Mouse (Mus musculus) heart, embryonic 15.5 days (tissue): ENCODE data around the gene Aoc2. TPM values are rescaled to one million over a fixed set of nuclear protein-coding genes. Genes with fewer than 3 reads are reported as not detected.
A peak's percentile ranks its signal among the peaks of the same experiment; 100 is the strongest.
"Not testable (repeated sequence)": the region's sequence is repeated elsewhere in the genome, so short reads cannot be mapped to it uniquely, and the experiment has no call there.

Source experiments
- ATAC-seq: fragments of 200-750 bp; cut with Nextera tagmentation; replicated peaks from 2 replicates; pipeline ENCODE4 v1.8.0; 2017; ENCODE audit warnings: low read depth, moderate TSS enrichment; ENCODE audit not compliant: insufficient number of reproducible peaks, insufficient read depth, low FRiP score
- H3K27ac ChIP-seq: fragments of 300-500 bp; sonication (generic); 2 replicates; pipeline ENCODE4 v1.5.1; 2015; ENCODE audit warnings: mild to moderate bottlenecking, inconsistent platforms
- H3K27me3 ChIP-seq: fragments of 300-500 bp; sonication (generic); 2 replicates; pipeline ENCODE4 v1.6.1; 2015; ENCODE audit warnings: inconsistent platforms
- H3K36me3 ChIP-seq: fragments of 300-500 bp; sonication (generic); 2 replicates; pipeline ENCODE4 v1.6.1; 2015; ENCODE audit warnings: mild to moderate bottlenecking, inconsistent platforms
- H3K4me1 ChIP-seq: fragments of 300-500 bp; sonication (generic); replicated peaks from 2 replicates; pipeline ENCODE4 v1.6.1; 2015; ENCODE audit warnings: inconsistent platforms
- H3K4me2 ChIP-seq: fragments of 300-500 bp; sonication (generic); 2 replicates; pipeline ENCODE4 v1.6.1; 2015; ENCODE audit warnings: inconsistent platforms, mild to moderate bottlenecking, moderate library complexity
- H3K4me3 ChIP-seq: fragments of 300-500 bp; sonication (generic); 2 replicates; pipeline ENCODE4 v1.5.1; 2015; ENCODE audit warnings: mild to moderate bottlenecking, inconsistent platforms
- H3K9ac ChIP-seq: fragments of 300-500 bp; sonication (generic); 2 replicates; pipeline ENCODE4 v1.6.1; 2015; ENCODE audit warnings: mild to moderate bottlenecking, inconsistent platforms
- H3K9me3 ChIP-seq: fragments of 300-500 bp; sonication (generic); replicated peaks from 2 replicates; pipeline ENCODE4 v1.6.1; 2016; ENCODE audit warnings: inconsistent platforms
- WGBS: fragments of 180-500 bp; shearing (Covaris S2); methylation state at CpG from one replicate; pipeline ENCODE4 v1.1.7; 2015; ENCODE audit warnings: mixed read lengths; 5-methylcytosine and 5-hydroxymethylcytosine counted together
- microRNA-seq: library from miRNA; unstranded; fragments of <30 nt; microRNA quantifications from one replicate; pipeline ENCODE4, GENCODE M21; 2016
- polyA plus RNA-seq: library from polyadenylated mRNA; unstranded; fragments of >200 nt; fragmentation: Nextera tagmentation; extraction: Ambion mirVana; gene quantifications from 2 replicates; pipeline ENCODE4 v1.2.1, GENCODE M21; 2015

The Aoc2 gene
- polyA plus RNA-seq, 1 experiment from 2014 or later, result 0.43 TPM

- no peak for ATAC-seq
- no peak overlapping the region for H3K9ac ChIP-seq
- WGBS, result 74% methylated on average over 3 of the region's 3 CpGs
- no peaks in the 10 kb centered on the region for H3K9me3 ChIP-seq
- H3K27me3 ChIP-seq, result no peaks in the 10 kb centered on the region
- H3K4me2 ChIP-seq, result no peak overlapping the region
- no peak overlapping the region for H3K27ac ChIP-seq
- H3K4me1 ChIP-seq, result peaks cover 17% of the 10 kb centered on the region
- no peaks in the 10 kb centered on the region for H3K36me3 ChIP-seq
- H3K4me3 ChIP-seq, result no peak overlapping the region
These were observed 32.8 kb downstream of the Aoc2 start for GRCm38 (mm10) chr11:101357505-101358182.

GRCm38 (mm10) chr11:101359776-101360175, 34.9 kb downstream of the Aoc2 start:
- H3K27me3 ChIP-seq, result no peaks in the 10 kb centered on the region
- no peak overlapping the region for H3K4me3 ChIP-seq
- ATAC-seq, result no peak
- no peak overlapping the region for H3K4me2 ChIP-seq
- peak overlapping the region; percentile 70 for H3K27ac ChIP-seq
- 61% methylated on average over 9 of the region's 9 CpGs for WGBS
- H3K36me3 ChIP-seq, result no peaks in the 10 kb centered on the region
- peaks cover 20% of the 10 kb centered on the region for H3K4me1 ChIP-seq
- H3K9ac ChIP-seq, result no peak overlapping the region
- H3K9me3 ChIP-seq, result no peaks in the 10 kb centered on the region

GRCm38 (mm10) chr11:101360651-101361113, 35.8 kb downstream of the Aoc2 start:
- ATAC-seq, result no peak
- Histone ChIP-seq H3K9ac (no peak overlapping the region), H3K9me3 (no peaks in the 10 kb centered on the region), H3K4me3 (no peak overlapping the region), H3K4me1 (peaks cover 20% of the 10 kb centered on the region), H3K27ac (peak overlapping the region; percentile 70), H3K4me2 (no peak overlapping the region), H3K27me3 (no peaks in the 10 kb centered on the region), H3K36me3 (no peaks in the 10 kb centered on the region)
- WGBS, result 28% methylated on average over 3 of the region's 3 CpGs

- Histone ChIP-seq H3K4me2 (no peak overlapping the region), H3K27ac (no peak overlapping the region), H3K36me3 (no peaks in the 10 kb centered on the region), H3K9me3 (no peaks in the 10 kb centered on the region), H3K9ac (no peak overlapping the region), H3K4me1 (peaks cover 20% of the 10 kb centered on the region), H3K4me3 (no peak overlapping the region), H3K27me3 (no peaks in the 10 kb centered on the region)
- ATAC-seq, result no peak
- 22% methylated on average over 5 of the region's 5 CpGs for WGBS
These were observed 39.7 kb downstream of the Aoc2 start for GRCm38 (mm10) chr11:101364531-101364931.

- Histone ChIP-seq H3K9me3 (no peaks in the 10 kb centered on the region), H3K27ac (no peak within 1 kb of the TSS), H3K4me2 (no peak within 1 kb of the TSS), H3K4me3 (no peak within 1 kb of the TSS), H3K27me3 (no peaks in the 10 kb centered on the region), H3K9ac (no peak within 1 kb of the TSS), H3K36me3 (no peaks in the 10 kb centered on the region), H3K4me1 (peaks cover 3% of the 10 kb centered on the region)
- WGBS, result 83% methylated on average over 8 of the region's 8 CpGs
- no peak for ATAC-seq
These were observed 42.6 kb downstream of the Aoc2 start, which contains the start of gene G6pc for GRCm38 (mm10) chr11:101367326-101367935. Gene G6pc, plus strand, starts transcription at chr11:101367561.

GRCm38 (mm10) chr11:101370141-101370540, 45.3 kb downstream of the Aoc2 start:
- Histone ChIP-seq H3K9me3 (no peaks in the 10 kb centered on the region), H3K4me3 (no peak overlapping the region), H3K36me3 (no peaks in the 10 kb centered on the region), H3K4me2 (no peak overlapping the region), H3K27me3 (no peaks in the 10 kb centered on the region), H3K4me1 (no peaks in the 10 kb centered on the region), H3K27ac (no peak overlapping the region), H3K9ac (no peak overlapping the region)
- WGBS, result 66% methylated on average over 5 of the region's 5 CpGs
- no peak for ATAC-seq

GRCm38 (mm10) chr11:101374421-101374938, 49.6 kb downstream of the Aoc2 start:
- H3K27me3 ChIP-seq, result no peaks in the 10 kb centered on the region
- no peaks in the 10 kb centered on the region for H3K36me3 ChIP-seq
- WGBS, result 59% methylated on average over 7 of the region's 7 CpGs
- H3K27ac ChIP-seq, result no peak overlapping the region
- no peak overlapping the region for H3K4me2 ChIP-seq
- H3K9me3 ChIP-seq, result no peaks in the 10 kb centered on the region
- H3K4me1 ChIP-seq, result no peaks in the 10 kb centered on the region
- H3K4me3 ChIP-seq, result no peak overlapping the region
- ATAC-seq, result no peak
- no peak overlapping the region for H3K9ac ChIP-seq

GRCm38 (mm10) chr11:101378196-101378595, 53.3 kb downstream of the Aoc2 start:
- H3K36me3 ChIP-seq, H3K9me3 ChIP-seq, ATAC-seq, H3K9ac ChIP-seq, H3K4me2 ChIP-seq, H3K27me3 ChIP-seq, H3K27ac ChIP-seq, H3K4me3 ChIP-seq, H3K4me1 ChIP-seq: not testable (repeated sequence)
- 87% methylated on average over 8 of the region's 8 CpGs for WGBS

GRCm38 (mm10) chr11:101378926-101379325, 54.1 kb downstream of the Aoc2 start:
- Histone ChIP-seq H3K27me3 (no peaks in the 10 kb centered on the region), H3K27ac (no peak overlapping the region), H3K4me1 (no peaks in the 10 kb centered on the region), H3K9me3 (no peaks in the 10 kb centered on the region), H3K4me3 (no peak overlapping the region), H3K4me2 (no peak overlapping the region), H3K36me3 (no peaks in the 10 kb centered on the region), H3K9ac (no peak overlapping the region)
- no peak for ATAC-seq
- 76% methylated on average over 6 of the region's 6 CpGs for WGBS

Small RNAs within 50 kb of the gene (microRNA-seq; reads per million reads assigned to microRNA genes)
- gene Gm25593, result not detected

Other genes starting within 250 kb of the Aoc2 start
- not detected in 2 replicates for gene Hsd17b1, start 246.7 kb upstream of the Aoc2 start, polyA plus RNA-seq
- 26.6 and 29.0 TPM in 2 replicates for gene Coasy, start 242.5 kb upstream of the Aoc2 start, polyA plus RNA-seq
- gene Mlx, start 237.8 kb upstream of the Aoc2 start, polyA plus RNA-seq, result 34.5 and 38.8 TPM in 2 replicates
- gene Psmc3ip, start 229.6 kb upstream of the Aoc2 start, polyA plus RNA-seq, result 16.6 and 20.0 TPM in 2 replicates
- 15.3 and 18.2 TPM in 2 replicates for gene Retreg3, start 205.2 kb upstream of the Aoc2 start, polyA plus RNA-seq
- gene Tubg1, start 205.1 kb upstream of the Aoc2 start, polyA plus RNA-seq, result 62.1 and 71.6 TPM in 2 replicates
- 2.7 and 3.4 TPM in 2 replicates for gene Tubg2, start 169.2 kb upstream of the Aoc2 start, polyA plus RNA-seq
- gene Cntnap1, start 154.5 kb upstream of the Aoc2 start, polyA plus RNA-seq, result 0.50 and 0.85 TPM in 2 replicates
- gene Plekhh3, start 153.7 kb upstream of the Aoc2 start, polyA plus RNA-seq, result 10.5 and 13.6 TPM in 2 replicates
- 0.28 and 0.38 TPM in 2 replicates for gene Ccr10, start 149.6 kb upstream of the Aoc2 start, polyA plus RNA-seq
- 13.3 and 15.0 TPM in 2 replicates for gene Ezh1, start 98.6 kb upstream of the Aoc2 start, polyA plus RNA-seq
- 196 and 210 TPM in 2 replicates for gene Ramp2, start 79.0 kb upstream of the Aoc2 start, polyA plus RNA-seq
- gene Vps25, start 71.4 kb upstream of the Aoc2 start, polyA plus RNA-seq, result 89.1 and 106 TPM in 2 replicates
- gene Wnk4, start 64.5 kb upstream of the Aoc2 start, polyA plus RNA-seq, result 4.1 and 7.2 TPM in 2 replicates
- 0.61 and 0.68 TPM in 2 replicates for gene Cntd1, start 46.1 kb upstream of the Aoc2 start, polyA plus RNA-seq
- gene Coa3, start 45.9 kb upstream of the Aoc2 start, polyA plus RNA-seq, result 151 and 169 TPM in 2 replicates
- gene Becn1, start 22.8 kb upstream of the Aoc2 start, polyA plus RNA-seq, result 114 and 145 TPM in 2 replicates
- 89.2 and 109 TPM in 2 replicates for gene Psme3, start 8.8 kb upstream of the Aoc2 start, polyA plus RNA-seq
- 1.9 and 2.7 TPM in 2 replicates for gene Aoc3, start 5.5 kb downstream of the Aoc2 start, polyA plus RNA-seq
- gene G6pc, start 42.5 kb downstream of the Aoc2 start, polyA plus RNA-seq, result not detected in 2 replicates
- 36.9 and 42.7 TPM in 2 replicates for gene Aarsd1, start 92.6 kb downstream of the Aoc2 start, polyA plus RNA-seq
- gene Gm27029, start 99.7 kb downstream of the Aoc2 start, polyA plus RNA-seq, result 12.1 and 15.9 TPM in 2 replicates
- gene Rundc1, start 100.0 kb downstream of the Aoc2 start, polyA plus RNA-seq, result 13.9 and 18.2 TPM in 2 replicates
- 66.5 and 81.5 TPM in 2 replicates for gene Ptges3l, start 100.3 kb downstream of the Aoc2 start, polyA plus RNA-seq
- 174 and 211 TPM in 2 replicates for gene Rpl27, start 117.2 kb downstream of the Aoc2 start, polyA plus RNA-seq
- 18.0 and 25.9 TPM in 2 replicates for gene Ifi35, start 123.3 kb downstream of the Aoc2 start, polyA plus RNA-seq
- gene Rnd2, start 139.9 kb downstream of the Aoc2 start, polyA plus RNA-seq, result 9.1 and 10.1 TPM in 2 replicates
- gene Vat1, start 141.2 kb downstream of the Aoc2 start, polyA plus RNA-seq, result 30.2 and 38.6 TPM in 2 replicates
- 6.6 TPM in 2 replicates for gene Brca1, start 226.9 kb downstream of the Aoc2 start, polyA plus RNA-seq
- gene Nbr1, start 227.1 kb downstream of the Aoc2 start, polyA plus RNA-seq, result 58.5 and 60.6 TPM in 2 replicates